Mouse (Mus musculus) forebrain, embryonic 12.5 days (tissue): ENCODE measurements around the gene Gm3952. TPM values are rescaled to one million over a fixed set of nuclear protein-coding genes. Genes with fewer than 3 reads are reported as not detected.

Experiments
- ATAC-seq: fragments of 200-750 bp; cut with Nextera tagmentation; 2 replicates; pipeline ENCODE4 v1.8.0; 2017; ENCODE audit warnings: moderate TSS enrichment; ENCODE audit not compliant: low FRiP score
- H3K27ac ChIP-seq: fragments of 300-500 bp; sonication (generic); 2 replicates; pipeline ENCODE4 v1.5.1; 2016; ENCODE audit warnings: mild to moderate bottlenecking
- H3K27me3 ChIP-seq: fragments of 300-500 bp; sonication (generic); 2 replicates; pipeline ENCODE4 v1.6.1; 2016; ENCODE audit warnings: mild to moderate bottlenecking
- H3K36me3 ChIP-seq: fragments of 300-500 bp; sonication (generic); replicated peaks from 2 replicates; pipeline ENCODE4 v1.6.1; 2016; ENCODE audit warnings: mild to moderate bottlenecking
- H3K4me1 ChIP-seq: fragments of 300-500 bp; sonication (generic); 2 replicates; pipeline ENCODE4 v1.6.1; 2016
- H3K4me2 ChIP-seq: fragments of 300-500 bp; sonication (generic); 2 replicates; pipeline ENCODE4 v1.6.1; 2016; ENCODE audit warnings: mild to moderate bottlenecking, moderate library complexity
- H3K4me3 ChIP-seq: fragments of 300-500 bp; sonication (generic); replicated peaks from 2 replicates; pipeline ENCODE4 v1.5.1; 2016; ENCODE audit warnings: mild to moderate bottlenecking
- H3K9ac ChIP-seq: fragments of 300-500 bp; sonication (generic); 2 replicates; pipeline ENCODE4 v1.6.1; 2016; ENCODE audit warnings: mild to moderate bottlenecking
- H3K9me3 ChIP-seq: fragments of 300-500 bp; sonication (generic); 2 replicates; pipeline ENCODE4 v1.6.1; 2016
- WGBS: fragments of 180-500 bp; shearing (Covaris S2); methylation state at CpG from one replicate; pipeline ENCODE4 v1.1.7; 2016; 5-methylcytosine and 5-hydroxymethylcytosine counted together
- polyA plus RNA-seq: library from polyadenylated mRNA; unstranded; fragments of >200 nt; fragmentation: Nextera tagmentation; extraction: Ambion mirVana; gene quantifications from 2 replicates; pipeline ENCODE4 v1.2.1, GENCODE M21; 2016

Gene Gm3952
- polyA plus RNA-seq = not detected in 2 replicates

GRCm38 (mm10) chr8:128798594-128798993 lies at the start of gene Gm3952:
Gm3952 (minus strand) TSS chr8:128798694.
- H3K9me3 ChIP-seq = no peaks in the 10 kb centered on the region
- no peaks in the 10 kb centered on the region for H3K36me3 ChIP-seq
- H3K4me2 ChIP-seq = no peak within 1 kb of the TSS
- no peaks in the 10 kb centered on the region for H3K27me3 ChIP-seq
- WGBS = 83% methylated on average over 1 of the region's 1 CpGs
- H3K9ac ChIP-seq = no peak within 1 kb of the TSS
- no peak for ATAC-seq
- H3K4me3 ChIP-seq = no peak within 1 kb of the TSS
- no peaks in the 10 kb centered on the region for H3K4me1 ChIP-seq
- no peak within 1 kb of the TSS for H3K27ac ChIP-seq

DNA sequence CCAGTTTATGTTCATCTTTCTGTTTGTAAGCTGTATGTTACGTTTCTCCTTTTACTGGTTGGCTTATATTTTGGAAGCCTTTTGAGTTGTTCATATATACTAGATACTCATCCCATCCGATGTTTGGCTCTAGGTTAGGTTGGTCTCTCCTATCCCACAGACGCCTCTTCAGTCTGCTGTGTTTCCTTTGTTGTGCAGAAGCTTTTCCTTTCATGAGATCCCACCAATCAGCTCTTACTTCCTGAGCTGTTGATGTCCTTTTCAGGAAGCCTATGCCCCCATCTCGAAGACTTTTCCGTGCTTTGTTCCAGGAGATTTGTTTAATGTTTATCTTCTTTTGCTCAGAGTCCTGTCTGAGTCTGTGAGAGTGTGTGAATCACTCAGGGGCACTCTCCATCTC lies 45.3 kb upstream of the Gm3952 start:
- no peak overlapping the region for H3K9ac ChIP-seq
- no peak for ATAC-seq
- no peaks in the 10 kb centered on the region for H3K9me3 ChIP-seq
- H3K4me1 ChIP-seq = no peaks in the 10 kb centered on the region
- WGBS = 58% methylated on average over 5 of the region's 5 CpGs
- H3K4me3 ChIP-seq = no peak overlapping the region
- no peaks in the 10 kb centered on the region for H3K27me3 ChIP-seq
- no peak overlapping the region for H3K27ac ChIP-seq
- no peaks in the 10 kb centered on the region for H3K36me3 ChIP-seq
- H3K4me2 ChIP-seq = no peak overlapping the region

GRCm38 (mm10) chr8:128812521-128812920 lies 14.0 kb upstream of the Gm3952 start:
- 87% methylated on average over 4 of the region's 4 CpGs for WGBS
- no peak for ATAC-seq
- no peak overlapping the region for H3K9ac ChIP-seq
- no peaks in the 10 kb centered on the region for H3K9me3 ChIP-seq
- no peak overlapping the region for H3K27ac ChIP-seq
- no peaks in the 10 kb centered on the region for H3K36me3 ChIP-seq
- no peaks in the 10 kb centered on the region for H3K4me1 ChIP-seq
- no peaks in the 10 kb centered on the region for H3K27me3 ChIP-seq
- no peak overlapping the region for H3K4me3 ChIP-seq
- H3K4me2 ChIP-seq = no peak overlapping the region

DNA sequence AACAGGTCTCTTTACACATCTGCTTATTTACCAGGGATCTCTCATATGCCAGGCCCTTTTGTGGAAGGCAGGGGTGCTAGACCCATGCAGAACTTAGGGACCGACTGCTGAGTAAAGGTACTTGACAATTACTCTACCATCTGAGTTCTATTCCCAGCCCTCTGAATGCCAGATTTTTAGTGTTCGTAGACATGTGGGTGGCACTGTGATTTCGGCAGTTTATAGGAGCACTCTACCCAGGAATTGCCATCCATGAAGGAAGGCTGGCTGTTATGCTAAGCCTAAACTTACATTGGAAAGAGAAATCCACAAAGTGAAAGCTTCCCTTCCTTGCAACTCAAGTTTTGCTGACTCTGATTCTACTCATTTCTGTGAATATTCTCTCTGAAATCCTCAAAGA lies 62.8 kb downstream of the Gm3952 start:
- H3K27me3 ChIP-seq = no peaks in the 10 kb centered on the region
- no peaks in the 10 kb centered on the region for H3K9me3 ChIP-seq
- no peak overlapping the region for H3K4me2 ChIP-seq
- H3K9ac ChIP-seq = no peak overlapping the region
- H3K27ac ChIP-seq = no peak overlapping the region
- no peak overlapping the region for H3K4me3 ChIP-seq
- no peak for ATAC-seq
- WGBS = 97% methylated on average over 3 of the region's 3 CpGs
- H3K36me3 ChIP-seq = peaks cover 47% of the 10 kb centered on the region
- H3K4me1 ChIP-seq = no peaks in the 10 kb centered on the region; the same call in 1 of the 2 replicates

DNA sequence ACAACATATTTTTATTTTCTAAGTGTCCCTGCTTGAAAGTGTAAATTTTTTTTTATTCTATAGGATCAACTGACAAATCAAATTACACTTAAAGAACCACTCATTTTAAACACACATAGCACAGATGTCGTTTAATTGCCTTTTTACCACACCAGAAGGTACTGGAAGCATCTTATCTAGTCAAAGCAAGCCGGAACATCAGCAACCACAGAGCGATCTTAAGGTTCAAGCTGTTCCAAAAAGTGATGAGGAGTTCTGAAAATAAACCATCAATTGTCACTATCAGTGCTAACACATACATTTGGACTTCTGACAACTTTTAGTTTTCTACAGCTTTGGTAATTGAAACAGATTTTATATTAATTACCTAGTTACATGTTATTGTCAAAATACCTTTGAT lies 64.4 kb downstream of the Gm3952 start:
- 92% methylated on average over 3 of the region's 3 CpGs for WGBS
- H3K36me3 ChIP-seq = peaks cover 50% of the 10 kb centered on the region
- no peak for ATAC-seq

DNA sequence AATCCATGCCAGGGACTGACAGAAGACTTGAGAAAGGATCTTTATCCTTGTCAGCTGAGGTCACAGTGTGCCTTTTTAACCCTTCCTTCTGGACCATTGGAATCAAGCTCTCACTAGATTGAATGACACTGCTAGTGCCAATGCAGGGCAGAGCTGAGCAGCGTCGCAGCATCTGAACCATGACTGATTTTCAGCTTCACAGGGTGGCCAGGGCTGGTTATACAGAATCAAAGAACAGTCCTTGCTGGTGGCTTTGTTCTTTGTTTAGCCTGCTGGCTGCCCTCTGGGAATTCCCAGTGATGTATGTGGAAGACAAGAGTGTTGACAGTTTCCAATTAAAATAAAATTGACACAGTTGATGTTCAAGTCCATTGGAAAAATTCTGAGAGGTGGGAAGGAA lies 66.2 kb downstream of the Gm3952 start:
- WGBS = 38% methylated on average over 2 of the region's 2 CpGs
- ATAC-seq = peak; percentile 43; the same call in 1 of the 2 replicates
- no peak overlapping the region for H3K4me2 ChIP-seq
- H3K4me1 ChIP-seq = no peaks in the 10 kb centered on the region; the same call in 1 of the 2 replicates
- H3K9ac ChIP-seq = no peak overlapping the region
- H3K27me3 ChIP-seq = no peaks in the 10 kb centered on the region
- H3K4me3 ChIP-seq = no peak overlapping the region
- no peak overlapping the region for H3K27ac ChIP-seq
- no peaks in the 10 kb centered on the region for H3K9me3 ChIP-seq
- peaks cover 50% of the 10 kb centered on the region for H3K36me3 ChIP-seq

More for the DNA sequence above, 64.4 kb downstream of the Gm3952 start:
- Histone ChIP-seq H3K9ac (no peak overlapping the region), H3K4me1 (no peaks in the 10 kb centered on the region; the same call in 1 of the 2 replicates), H3K27me3 (no peaks in the 10 kb centered on the region), H3K9me3 (no peaks in the 10 kb centered on the region), H3K27ac (no peak overlapping the region), H3K4me3 (no peak overlapping the region), H3K4me2 (no peak overlapping the region)

- ATAC-seq = no peak
- peaks cover 52% of the 10 kb centered on the region for H3K36me3 ChIP-seq
- H3K4me1 ChIP-seq = no peaks in the 10 kb centered on the region; the same call in 1 of the 2 replicates
- no peaks in the 10 kb centered on the region for H3K9me3 ChIP-seq
- H3K4me2 ChIP-seq = no peak overlapping the region
- no peak overlapping the region for H3K9ac ChIP-seq
- no peak overlapping the region for H3K27ac ChIP-seq
- no peaks in the 10 kb centered on the region for H3K27me3 ChIP-seq
- WGBS = 95% methylated on average over 1 of the region's 1 CpGs
- H3K4me3 ChIP-seq = no peak overlapping the region
Observed at GRCm38 (mm10) chr8:128727213-128727612, 71.3 kb downstream of the Gm3952 start.

- no peaks in the 10 kb centered on the region for H3K27me3 ChIP-seq
- no peaks in the 10 kb centered on the region for H3K4me1 ChIP-seq
- peaks cover 45% of the 10 kb centered on the region for H3K36me3 ChIP-seq
- no peak overlapping the region for H3K9ac ChIP-seq
- no peak overlapping the region for H3K27ac ChIP-seq
- peak; percentile 49; the same call in 1 of the 2 replicates for ATAC-seq
- H3K4me2 ChIP-seq = no peak overlapping the region
- no peaks in the 10 kb centered on the region for H3K9me3 ChIP-seq
- no peak overlapping the region for H3K4me3 ChIP-seq
- 83% methylated on average over 1 of the region's 1 CpGs for WGBS
Observed at GRCm38 (mm10) chr8:128724819-128725218, 73.7 kb downstream of the Gm3952 start.

GRCm38 (mm10) chr8:128716184-128716583 lies 82.3 kb downstream of the Gm3952 start:
- no peaks in the 10 kb centered on the region for H3K27me3 ChIP-seq
- H3K4me2 ChIP-seq = no peak overlapping the region
- H3K9me3 ChIP-seq = no peaks in the 10 kb centered on the region
- H3K4me1 ChIP-seq = no peaks in the 10 kb centered on the region
- H3K27ac ChIP-seq = no peak overlapping the region
- no peak for ATAC-seq
- peaks cover 71% of the 10 kb centered on the region for H3K36me3 ChIP-seq
- no peak overlapping the region for H3K4me3 ChIP-seq
- no peak overlapping the region for H3K9ac ChIP-seq

DNA sequence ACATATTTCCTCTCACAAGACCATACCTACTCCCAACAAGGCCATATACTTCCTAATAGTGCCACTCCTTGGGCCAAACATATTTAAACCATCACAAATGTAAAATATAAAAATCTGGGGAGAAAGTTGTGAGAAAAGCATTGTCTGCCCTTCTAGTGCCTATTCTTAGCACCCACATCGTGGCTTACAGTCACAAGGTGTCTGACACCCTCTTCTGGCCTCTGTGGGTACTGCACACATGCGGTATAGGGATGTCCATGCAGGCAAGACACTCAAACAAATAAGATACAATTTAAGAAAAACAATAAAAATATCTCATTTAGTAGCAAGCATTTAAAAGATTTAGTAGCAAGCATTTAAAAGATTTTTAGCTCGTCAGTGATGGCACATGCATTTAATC lies 89.2 kb downstream of the Gm3952 start:
- WGBS = 50% methylated on average over 3 of the region's 3 CpGs
- no peaks in the 10 kb centered on the region; the same call in 1 of the 2 replicates for H3K4me1 ChIP-seq
- H3K36me3 ChIP-seq = peaks cover 51% of the 10 kb centered on the region
- no peak overlapping the region for H3K27ac ChIP-seq
- no peak overlapping the region for H3K4me3 ChIP-seq
- ATAC-seq = 0 out of 2 replicates have a peak, but pooled peaks have one; percentile 53
- H3K4me2 ChIP-seq = no peak overlapping the region
- no peaks in the 10 kb centered on the region for H3K9me3 ChIP-seq
- H3K27me3 ChIP-seq = no peaks in the 10 kb centered on the region
- no peak overlapping the region for H3K9ac ChIP-seq

- no peak overlapping the region for H3K4me3 ChIP-seq
- no peak overlapping the region for H3K27ac ChIP-seq
- WGBS = 93% methylated on average over 2 of the region's 2 CpGs
- H3K27me3 ChIP-seq = no peaks in the 10 kb centered on the region
- ATAC-seq = no peak
- no peak overlapping the region for H3K4me2 ChIP-seq
- no peak overlapping the region for H3K9ac ChIP-seq
- H3K36me3 ChIP-seq = peaks cover 20% of the 10 kb centered on the region
- H3K9me3 ChIP-seq = no peaks in the 10 kb centered on the region
- H3K4me1 ChIP-seq = no peaks in the 10 kb centered on the region; the same call in 1 of the 2 replicates
Observed at GRCm38 (mm10) chr8:128704836-128705235, 93.7 kb downstream of the Gm3952 start.

GRCm38 (mm10) chr8:128704376-128704775 lies 94.1 kb downstream of the Gm3952 start:
- H3K4me1 ChIP-seq = no peaks in the 10 kb centered on the region; the same call in 1 of the 2 replicates
- no peaks in the 10 kb centered on the region for H3K9me3 ChIP-seq
- no peaks in the 10 kb centered on the region for H3K27me3 ChIP-seq
- no peak for ATAC-seq
- H3K27ac ChIP-seq = no peak overlapping the region
- no peak overlapping the region for H3K9ac ChIP-seq
- peaks cover 19% of the 10 kb centered on the region for H3K36me3 ChIP-seq
- no peak overlapping the region for H3K4me3 ChIP-seq
- 90% methylated on average over 1 of the region's 1 CpGs for WGBS
- H3K4me2 ChIP-seq = no peak overlapping the region

GRCm38 (mm10) chr8:128697945-128698344 lies 100.5 kb downstream of the Gm3952 start:
- Histone ChIP-seq H3K4me2 (no peak overlapping the region), H3K27ac (no peak overlapping the region), H3K9me3 (no peaks in the 10 kb centered on the region), H3K4me1 (peaks cover 3% of the 10 kb centered on the region; the same call in 1 of the 2 replicates), H3K9ac (no peak overlapping the region), H3K36me3 (no peaks in the 10 kb centered on the region), H3K27me3 (no peaks in the 10 kb centered on the region), H3K4me3 (no peak overlapping the region)
- ATAC-seq = no peak
- 83% methylated on average over 3 of the region's 3 CpGs for WGBS
